Mouse (Mus musculus) liver, embryonic 11.5 days (tissue): ENCODE data around the gene Macrod1. TPM values are rescaled to one million over a fixed set of nuclear protein-coding genes. Genes with fewer than 3 reads are reported as not detected.
A peak's percentile ranks its signal among the peaks of the same experiment; 100 is the strongest.

ENCODE experiments used
- ATAC-seq: fragments of 200-750 bp; cut with Nextera tagmentation; replicated peaks from 2 replicates; pipeline ENCODE4 v1.8.0; 2017; ENCODE audit warnings: moderate number of reproducible peaks, mild to moderate bottlenecking, moderate TSS enrichment, moderate library complexity; ENCODE audit not compliant: low FRiP score
- DNase-seq: peaks from one replicate; pipeline ENCODE4 v3.0.0-alpha.2; 2017; ENCODE audit warnings: low spot score
- H3K27ac ChIP-seq: fragments of 300-500 bp; sonication (generic); 2 replicates; pipeline ENCODE4 v1.5.1; 2014; ENCODE audit warnings: mild to moderate bottlenecking, low read depth, low read length, control low read depth
- H3K27me3 ChIP-seq: fragments of 300-500 bp; sonication (generic); replicated peaks from 2 replicates; pipeline ENCODE4 v1.6.1; 2014; ENCODE audit warnings: low read length, mixed read lengths; ENCODE audit not compliant: control insufficient read depth, insufficient read depth
- H3K36me3 ChIP-seq: fragments of 300-500 bp; sonication (generic); 2 replicates; pipeline ENCODE4 v1.6.1; 2014; ENCODE audit warnings: mild to moderate bottlenecking, low read length, moderate library complexity, mixed read lengths; ENCODE audit not compliant: control insufficient read depth, insufficient read depth
- H3K4me1 ChIP-seq: fragments of 300-500 bp; sonication (generic); replicated peaks from 2 replicates; pipeline ENCODE4 v1.6.1; 2014; ENCODE audit warnings: low read length, mixed read lengths; ENCODE audit not compliant: control insufficient read depth, insufficient read depth
- H3K4me2 ChIP-seq: fragments of 300-500 bp; sonication (generic); 2 replicates; pipeline ENCODE4 v1.6.1; 2014; ENCODE audit warnings: mild to moderate bottlenecking, control low read depth, moderate library complexity
- H3K4me3 ChIP-seq: fragments of 300-500 bp; sonication (generic); 2 replicates; pipeline ENCODE4 v1.5.1; 2014; ENCODE audit warnings: low read depth, low read length, control low read depth
- H3K9ac ChIP-seq: fragments of 300-500 bp; sonication (generic); 2 replicates; pipeline ENCODE4 v1.6.1; 2014; ENCODE audit warnings: low read depth, low read length, control low read depth
- H3K9me3 ChIP-seq: fragments of 300-500 bp; sonication (generic); 2 replicates; pipeline ENCODE4 v1.6.1; 2016; ENCODE audit warnings: low read length, inconsistent platforms, mixed read lengths; ENCODE audit not compliant: control insufficient read depth
- WGBS: fragments of 180-500 bp; shearing (Covaris S2); extraction: QIAGEN DNeasy Blood & Tissue Kit; methylation state at CpG from one replicate; pipeline ENCODE4 v1.1.7; 2014; 5-methylcytosine and 5-hydroxymethylcytosine counted together
- polyA plus RNA-seq: library from polyadenylated mRNA; unstranded; fragments of >200 nt; fragmentation: Nextera tagmentation; extraction: Ambion mirVana; gene quantifications from 2 replicates; pipeline ENCODE4 v1.2.1, GENCODE M21; 2014

Gene Macrod1
- polyA plus RNA-seq, 1 experiment from 2014 or later = 5.9 TPM

- Histone ChIP-seq H3K27me3 (no peaks in the 10 kb centered on the region; the same call in 1 of the 2 replicates), H3K4me3 (no peak overlapping the region), H3K9ac (no peak overlapping the region), H3K4me2 (no peak overlapping the region), H3K27ac (no peak overlapping the region), H3K9me3 (no peaks in the 10 kb centered on the region), H3K4me1 (peaks cover 25% of the 10 kb centered on the region), H3K36me3 (no peaks in the 10 kb centered on the region)
- WGBS = 91% methylated on average over 6 of the region's 6 CpGs
- ATAC-seq (no peak), DNase-seq (no peak)
Measured at GRCm38 (mm10) chr19:7111309-7111708, 54.7 kb downstream of the Macrod1 start.

DNA sequence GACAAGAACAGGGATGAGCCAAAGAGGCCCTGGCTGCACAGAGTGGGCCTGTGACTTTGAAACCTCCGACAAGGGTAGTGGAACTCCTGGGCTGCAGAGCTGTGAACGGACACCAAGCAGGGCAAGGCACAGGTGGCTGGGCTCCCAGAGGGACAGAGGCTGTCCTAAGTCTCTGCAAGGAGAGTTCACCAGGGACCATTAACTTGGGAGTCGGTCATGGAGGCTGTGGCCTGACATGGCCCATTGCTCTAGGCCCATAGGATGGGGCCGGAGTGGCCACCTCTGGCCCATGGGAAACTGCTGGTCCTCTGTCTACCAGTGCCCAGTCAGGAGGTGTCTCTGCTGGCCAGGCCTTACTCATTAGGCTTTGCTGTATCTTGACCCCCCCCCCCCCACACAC lies 55.1 kb downstream of the Macrod1 start:
- no peak overlapping the region for H3K4me2 ChIP-seq
- WGBS = 86% methylated on average over 4 of the region's 4 CpGs
- DNase-seq (no peak), ATAC-seq (no peak)
- no peaks in the 10 kb centered on the region for H3K9me3 ChIP-seq
- no peaks in the 10 kb centered on the region for H3K36me3 ChIP-seq
- no peak overlapping the region for H3K9ac ChIP-seq
- H3K27me3 ChIP-seq = no peaks in the 10 kb centered on the region; the same call in 1 of the 2 replicates
- no peak overlapping the region for H3K4me3 ChIP-seq
- no peak overlapping the region for H3K27ac ChIP-seq
- peaks cover 29% of the 10 kb centered on the region for H3K4me1 ChIP-seq

DNA sequence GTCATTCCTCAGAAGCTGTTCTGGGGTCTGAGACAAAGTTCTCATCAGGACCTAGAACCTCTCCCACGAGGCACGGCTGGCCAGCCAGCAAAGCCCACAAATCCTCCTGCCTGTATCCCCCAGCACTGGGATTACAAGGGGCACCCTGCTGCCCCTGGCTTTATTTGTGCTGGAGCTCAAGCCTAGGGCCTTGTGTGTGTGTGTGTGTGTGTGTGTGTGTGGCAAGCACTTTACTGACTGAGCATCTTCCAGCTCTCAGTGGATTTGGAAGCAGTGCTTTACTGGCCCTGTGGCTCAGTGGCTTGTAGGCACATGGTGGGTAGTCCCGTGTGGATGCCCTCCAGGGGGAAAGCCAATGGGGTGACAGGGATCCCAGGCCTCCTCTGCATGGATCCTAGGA lies 56.0 kb downstream of the Macrod1 start:
- no peak overlapping the region for H3K4me2 ChIP-seq
- H3K4me1 ChIP-seq = peaks cover 39% of the 10 kb centered on the region
- no peaks in the 10 kb centered on the region; the same call in 1 of the 2 replicates for H3K27me3 ChIP-seq
- H3K9me3 ChIP-seq = no peaks in the 10 kb centered on the region
- H3K36me3 ChIP-seq = no peaks in the 10 kb centered on the region
- DNase-seq (no peak), ATAC-seq (no peak)
- WGBS = 62% methylated on average over 3 of the region's 3 CpGs
- no peak overlapping the region for H3K4me3 ChIP-seq
- no peak overlapping the region for H3K27ac ChIP-seq
- H3K9ac ChIP-seq = no peak overlapping the region

GRCm38 (mm10) chr19:7113574-7113973 lies 57.0 kb downstream of the Macrod1 start:
- peaks cover 48% of the 10 kb centered on the region for H3K4me1 ChIP-seq

GRCm38 (mm10) chr19:7116038-7116731 lies 59.6 kb downstream of the Macrod1 start:
- no peaks in the 10 kb centered on the region; the same call in 1 of the 2 replicates for H3K27me3 ChIP-seq
- peak overlapping the region; percentile 57; the same call in 1 of the 2 replicates for H3K9ac ChIP-seq
- no peaks in the 10 kb centered on the region for H3K9me3 ChIP-seq
- peak overlapping the region; percentile 82 for H3K27ac ChIP-seq
- no peak for DNase-seq
- no peaks in the 10 kb centered on the region for H3K36me3 ChIP-seq
- H3K4me3 ChIP-seq = no peak overlapping the region
- H3K4me1 ChIP-seq = peaks cover 48% of the 10 kb centered on the region
- H3K4me2 ChIP-seq = no peak overlapping the region
- WGBS = 81% methylated on average over 4 of the region's 4 CpGs
- ATAC-seq = no peak

More at GRCm38 (mm10) chr19:7113574-7113973, 57.0 kb downstream of the Macrod1 start:
- no peak overlapping the region for H3K4me2 ChIP-seq
- H3K4me3 ChIP-seq = no peak overlapping the region
- H3K9me3 ChIP-seq = no peaks in the 10 kb centered on the region
- no peak for DNase-seq
- H3K9ac ChIP-seq = peak overlapping the region; percentile 35
- H3K36me3 ChIP-seq = no peaks in the 10 kb centered on the region
- ATAC-seq = no peak
- H3K27me3 ChIP-seq = no peaks in the 10 kb centered on the region; the same call in 1 of the 2 replicates
- no peak overlapping the region for H3K27ac ChIP-seq
- WGBS = 55% methylated on average over 14 of the region's 14 CpGs

GRCm38 (mm10) chr19:7117141-7117540 lies 60.5 kb downstream of the Macrod1 start:
- peak overlapping the region; percentile 54 for H3K4me2 ChIP-seq
- H3K4me3 ChIP-seq = peak overlapping the region; percentile 1; the same call in 1 of the 2 replicates
- H3K27me3 ChIP-seq = peaks cover 3% of the 10 kb centered on the region
- H3K36me3 ChIP-seq = no peaks in the 10 kb centered on the region
- ATAC-seq = peak; percentile 82
- H3K9me3 ChIP-seq = no peaks in the 10 kb centered on the region
- peaks cover 56% of the 10 kb centered on the region for H3K4me1 ChIP-seq
- peak overlapping the region; percentile 82 for H3K27ac ChIP-seq
- peak; percentile 51 for DNase-seq
- WGBS = 28% methylated on average over 4 of the region's 4 CpGs
- peak overlapping the region; percentile 57 for H3K9ac ChIP-seq

DNA sequence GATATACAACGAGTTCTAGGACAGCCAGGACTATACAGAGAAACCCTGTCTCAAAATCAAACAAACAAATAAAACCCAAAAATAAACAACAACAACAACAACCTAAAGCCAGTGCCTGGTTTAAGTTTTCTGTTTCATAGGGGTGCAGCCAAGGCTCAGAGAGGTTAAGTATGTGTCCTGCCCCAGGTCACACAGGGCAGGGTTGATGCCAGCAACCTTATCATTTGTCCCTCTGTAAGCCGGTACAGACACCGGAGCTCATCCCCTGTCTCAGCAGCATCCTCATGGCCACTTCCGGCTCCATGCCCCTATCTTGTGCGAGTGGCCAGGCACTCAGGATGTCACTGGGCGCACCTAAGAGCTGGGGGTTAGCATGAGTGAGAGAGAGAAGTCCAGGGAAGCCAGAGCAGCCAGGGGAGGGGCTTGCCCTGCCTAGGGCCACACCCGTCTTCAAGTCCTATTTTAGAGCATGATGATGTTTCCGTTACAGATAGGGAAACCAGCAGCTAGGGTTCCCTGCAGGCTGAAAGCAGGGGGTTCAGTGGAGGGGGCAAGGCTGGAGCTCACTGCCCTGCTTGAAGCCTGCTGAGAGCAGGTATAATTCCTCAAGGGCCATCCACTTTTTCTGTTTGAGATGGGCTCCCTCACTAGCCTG lies 61.2 kb downstream of the Macrod1 start:
- no peaks in the 10 kb centered on the region for H3K36me3 ChIP-seq
- H3K9ac ChIP-seq = peak overlapping the region; percentile 57
- peak overlapping the region; percentile 54 for H3K4me2 ChIP-seq
- H3K9me3 ChIP-seq = no peaks in the 10 kb centered on the region
- peaks cover 59% of the 10 kb centered on the region for H3K4me1 ChIP-seq
- WGBS = 41% methylated on average over 8 of the region's 8 CpGs
- H3K27ac ChIP-seq = peak overlapping the region; percentile 82
- ATAC-seq (peak; percentile 80), DNase-seq (no peak)
- H3K27me3 ChIP-seq = peaks cover 5% of the 10 kb centered on the region
- peak overlapping the region; percentile 1; the same call in 1 of the 2 replicates for H3K4me3 ChIP-seq

- no peaks in the 10 kb centered on the region for H3K9me3 ChIP-seq
- WGBS = 59% methylated on average over 11 of the region's 11 CpGs
- DNase-seq (no peak), ATAC-seq (no peak)
- H3K4me3 ChIP-seq = no peak overlapping the region
- no peak overlapping the region for H3K9ac ChIP-seq
- no peak overlapping the region for H3K4me2 ChIP-seq
- H3K27me3 ChIP-seq = peaks cover 8% of the 10 kb centered on the region; the same call in 1 of the 2 replicates
- H3K4me1 ChIP-seq = peaks cover 43% of the 10 kb centered on the region
- peak overlapping the region; percentile 4; the same call in 1 of the 2 replicates for H3K27ac ChIP-seq
- no peaks in the 10 kb centered on the region for H3K36me3 ChIP-seq
Measured at GRCm38 (mm10) chr19:7121252-7121651, 64.6 kb downstream of the Macrod1 start.
